Mouse (Mus musculus) left cerebral cortex, adult 8-10 months (tissue): ENCODE measurements at regions not wholly inside any gene's neighbourhood (a gene's known extent, or its start where the extent isn't known, plus 50 kb on each side); places are given as distances from the start of the nearest gene placed in this dataset.

ENCODE experiments used
- DNase-seq, 2 experiments: peaks; one replicate each; pipeline ENCODE4 v3.0.0; 2022; ENCODE audit warnings: low spot score in 2 of 2

DNA sequence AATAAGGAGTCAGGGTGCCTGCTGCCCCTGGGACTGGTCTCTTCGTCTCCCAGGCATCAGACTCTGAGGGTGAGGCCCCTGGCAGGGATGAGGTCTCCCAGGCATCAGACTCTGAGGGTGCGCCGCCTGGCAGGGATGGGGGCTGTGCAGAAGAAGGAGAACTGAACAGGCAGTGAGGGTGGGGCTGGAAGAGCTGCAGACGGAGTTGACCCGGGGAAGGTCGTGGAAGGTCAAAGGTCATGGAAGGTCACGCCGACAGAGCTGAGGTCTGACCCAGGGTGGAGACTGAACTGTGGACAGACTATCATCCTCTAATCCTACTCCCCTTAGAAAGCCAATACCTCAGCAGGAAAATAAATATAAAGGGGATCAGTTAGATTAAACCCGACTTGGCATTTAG lies 50.6 kb upstream of the Grik3 start:
- no peak for DNase-seq

DNA sequence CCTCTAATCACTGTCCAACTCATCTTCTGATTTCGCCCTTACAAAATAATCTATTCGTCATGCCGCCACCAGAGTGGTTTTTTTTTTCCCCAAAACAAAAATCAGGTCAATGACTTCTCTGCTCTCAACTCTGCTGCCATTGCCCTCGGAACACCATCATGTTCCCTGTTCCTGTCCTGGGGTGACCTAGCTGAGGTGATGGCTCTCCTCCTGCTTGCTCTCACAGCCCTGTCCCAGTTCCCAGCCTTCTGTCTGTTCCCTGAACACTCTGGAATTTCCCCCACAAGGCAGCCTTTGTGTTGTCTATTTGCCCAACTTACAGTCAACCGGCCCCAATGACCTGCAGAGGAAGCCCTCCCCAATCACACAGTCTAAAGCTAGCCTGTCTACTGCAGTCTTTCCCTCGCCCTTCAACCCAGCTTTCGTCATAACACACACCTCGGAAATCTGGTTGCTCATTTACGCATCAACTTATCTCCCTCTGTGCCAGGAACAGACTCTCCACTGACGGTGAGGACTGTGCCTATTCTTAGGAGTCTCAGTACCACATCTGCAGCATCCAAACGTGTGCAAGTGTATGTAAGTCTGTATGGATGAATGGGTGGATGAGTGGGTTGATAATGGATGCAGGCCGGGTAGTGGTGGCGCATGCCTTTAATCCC lies 53.2 kb upstream of the Grik3 start:
- no peak for DNase-seq

DNA sequence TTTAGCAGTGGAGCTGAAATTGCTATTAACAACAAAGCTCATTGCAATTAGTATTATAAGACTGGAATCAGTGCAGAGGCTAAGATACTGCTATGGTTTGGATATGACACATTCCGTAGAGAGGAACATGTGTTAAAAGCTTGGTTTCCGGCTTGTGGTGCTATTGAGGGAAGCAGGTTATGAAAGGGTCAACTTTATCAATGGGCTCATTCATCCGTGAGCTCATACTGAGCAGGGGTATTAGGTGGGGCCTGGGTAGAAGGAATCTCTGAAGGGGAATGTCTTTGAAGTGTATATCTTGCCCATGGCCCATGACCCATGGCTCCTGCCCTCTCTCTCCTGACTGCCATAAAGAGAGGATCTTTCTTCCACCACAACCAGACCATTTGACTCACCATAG lies 57.0 kb upstream of the Grik3 start:
- no peak for DNase-seq

DNA sequence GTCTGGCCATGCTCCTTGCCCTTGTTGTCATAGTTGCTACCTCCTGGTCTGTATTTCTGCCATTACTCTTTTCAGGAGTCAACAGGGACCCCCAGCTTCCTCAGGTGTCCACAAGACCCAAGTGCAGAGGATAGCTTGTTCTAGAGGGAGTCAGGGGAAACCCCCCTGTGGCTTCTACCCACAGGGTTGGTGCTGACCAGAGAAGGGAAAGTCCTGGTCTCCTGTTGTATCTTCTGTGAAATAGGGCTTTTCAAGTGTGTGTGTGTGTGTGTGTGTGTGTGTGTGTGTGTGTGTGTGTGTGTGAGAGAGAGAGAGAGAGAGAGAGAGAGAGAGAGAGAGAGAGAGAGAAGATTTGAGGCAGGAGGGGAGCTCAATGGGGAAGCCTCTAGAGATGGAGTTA lies 58.9 kb upstream of the Grik3 start:
- no peak for DNase-seq

DNA sequence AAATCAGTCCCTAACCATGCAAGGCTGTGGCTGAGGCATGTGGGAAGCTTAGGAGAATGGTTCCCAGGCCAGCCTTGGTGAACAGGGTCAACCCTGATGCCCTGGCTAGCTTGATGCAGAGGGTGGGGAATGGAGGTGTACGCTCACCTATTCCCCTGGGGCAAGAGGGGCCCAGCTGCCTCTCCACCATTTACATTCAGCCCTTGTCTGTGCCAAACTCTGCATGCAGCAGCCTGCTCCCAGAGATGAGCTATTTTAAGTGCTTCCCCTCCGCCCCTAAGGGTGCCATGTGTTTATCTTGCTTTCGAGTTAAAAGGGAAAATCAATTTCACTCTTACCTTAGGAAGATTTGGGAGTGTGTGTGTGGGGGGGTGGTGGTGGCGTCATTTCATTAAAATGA lies 59.7 kb upstream of the Grik3 start:
- no peak for DNase-seq

DNA sequence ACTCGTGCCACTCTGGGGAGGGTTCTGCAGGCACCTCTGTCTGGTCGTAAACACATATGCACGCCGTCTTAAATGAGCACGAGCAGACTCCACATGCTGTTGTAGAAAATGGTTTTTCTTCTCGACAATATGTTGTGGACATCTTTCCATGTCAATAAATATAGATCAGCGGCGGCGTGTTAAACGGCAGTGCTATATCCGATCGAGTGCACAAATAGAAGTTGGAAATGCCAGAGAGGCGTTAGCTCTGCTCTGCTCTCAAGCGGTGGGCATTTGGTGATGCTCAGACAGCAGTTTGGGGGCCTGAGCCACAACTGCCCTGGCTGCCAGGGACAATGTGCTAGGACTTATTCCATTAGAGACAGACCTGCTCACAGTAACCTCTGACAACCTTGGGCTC lies 61.8 kb upstream of the Grik3 start:
- peak in 1 of 2 experiments; percentile 15 for DNase-seq

DNA sequence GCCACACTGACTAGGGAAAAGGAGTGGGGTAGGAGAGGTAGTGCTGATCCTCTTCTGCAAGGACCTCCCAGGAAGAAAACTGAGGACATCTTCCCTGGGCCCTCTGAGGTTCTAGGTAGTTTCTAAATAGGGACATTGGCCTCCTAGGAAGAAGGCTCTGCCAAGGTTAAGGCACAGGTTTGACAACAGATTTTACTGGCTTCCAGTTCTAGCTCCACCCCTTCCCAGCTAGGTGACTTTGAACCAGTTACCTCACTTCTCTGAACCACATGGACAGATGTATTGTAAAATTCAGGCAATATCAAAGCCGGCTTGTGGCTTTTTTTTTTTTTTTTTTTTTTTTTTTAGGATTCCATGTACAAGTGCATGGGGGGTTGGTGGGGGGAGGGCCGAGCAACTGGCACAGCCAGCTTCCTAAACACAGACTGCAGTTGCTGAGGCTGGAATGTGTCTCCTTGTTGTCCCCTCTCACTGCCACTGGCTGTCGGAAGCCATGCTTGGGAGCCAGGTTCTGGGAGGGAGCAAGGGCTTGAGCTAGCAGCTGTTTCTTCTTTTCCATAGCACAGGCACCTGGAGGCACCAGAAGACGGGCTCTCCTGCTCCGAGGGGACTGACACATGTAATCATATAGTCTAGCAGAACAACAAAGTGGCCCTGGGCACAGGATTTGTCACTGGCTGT lies 69.8 kb upstream of the Grik3 start:
- no peak for DNase-seq

DNA sequence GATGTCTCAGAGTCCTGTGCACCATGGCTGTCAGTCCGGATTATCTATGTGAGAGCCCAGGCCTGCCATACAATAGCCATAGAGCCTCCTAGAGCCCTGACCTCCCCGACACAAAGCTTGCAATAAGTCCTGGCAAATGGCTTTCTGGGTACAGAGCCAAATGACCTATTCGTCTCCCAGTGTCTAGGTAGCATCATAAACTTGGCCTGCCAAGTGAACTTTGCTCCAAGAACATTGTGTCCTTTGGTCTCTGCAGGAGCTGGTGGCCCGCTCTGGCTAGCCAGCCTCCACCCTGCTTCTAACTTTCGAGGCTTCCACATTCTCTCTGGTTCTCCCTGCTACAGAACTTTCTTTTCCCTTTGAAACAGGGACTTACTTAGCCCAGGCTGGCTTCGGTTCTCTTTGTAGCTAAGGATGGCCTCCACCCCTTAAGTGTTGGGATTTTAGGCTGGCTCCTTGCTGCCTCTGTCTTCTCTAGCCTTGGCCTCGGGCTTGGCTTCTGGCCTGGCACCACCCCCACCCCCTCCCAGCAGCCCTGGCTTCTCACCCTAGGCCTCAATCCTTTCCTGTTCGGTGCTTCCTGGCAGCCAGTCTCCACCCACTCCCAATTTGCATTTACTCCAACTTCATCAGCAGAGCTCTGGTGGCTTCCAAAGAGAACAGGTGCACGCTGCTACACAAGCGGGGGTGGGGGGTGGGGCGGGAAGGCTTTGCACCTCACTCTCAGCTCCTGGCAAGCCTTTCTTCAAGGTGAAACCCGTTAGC lies 70.8 kb upstream of the Grik3 start:
- DNase-seq = peak in 1 of 2 experiments; percentile 33

DNA sequence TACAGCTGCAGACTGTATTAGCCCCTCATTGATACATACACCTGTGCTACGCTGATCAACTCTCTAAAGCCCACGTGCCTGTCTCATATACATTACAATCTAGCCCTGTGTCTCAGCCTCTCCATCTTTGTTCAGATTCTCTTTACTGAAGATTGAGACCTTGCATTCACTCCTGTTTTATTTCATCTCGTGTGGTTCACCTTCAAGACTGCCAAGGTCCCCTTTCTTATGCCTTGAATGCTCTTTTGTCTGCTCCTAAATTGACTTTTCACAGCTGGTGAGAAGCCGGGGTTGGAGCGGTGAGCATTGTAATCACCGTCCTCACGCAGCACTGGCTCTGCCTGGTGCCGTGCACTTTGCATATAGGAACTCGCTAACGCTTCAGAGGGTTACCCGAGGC lies 75.2 kb upstream of the Grik3 start:
- DNase-seq = no peak

DNA sequence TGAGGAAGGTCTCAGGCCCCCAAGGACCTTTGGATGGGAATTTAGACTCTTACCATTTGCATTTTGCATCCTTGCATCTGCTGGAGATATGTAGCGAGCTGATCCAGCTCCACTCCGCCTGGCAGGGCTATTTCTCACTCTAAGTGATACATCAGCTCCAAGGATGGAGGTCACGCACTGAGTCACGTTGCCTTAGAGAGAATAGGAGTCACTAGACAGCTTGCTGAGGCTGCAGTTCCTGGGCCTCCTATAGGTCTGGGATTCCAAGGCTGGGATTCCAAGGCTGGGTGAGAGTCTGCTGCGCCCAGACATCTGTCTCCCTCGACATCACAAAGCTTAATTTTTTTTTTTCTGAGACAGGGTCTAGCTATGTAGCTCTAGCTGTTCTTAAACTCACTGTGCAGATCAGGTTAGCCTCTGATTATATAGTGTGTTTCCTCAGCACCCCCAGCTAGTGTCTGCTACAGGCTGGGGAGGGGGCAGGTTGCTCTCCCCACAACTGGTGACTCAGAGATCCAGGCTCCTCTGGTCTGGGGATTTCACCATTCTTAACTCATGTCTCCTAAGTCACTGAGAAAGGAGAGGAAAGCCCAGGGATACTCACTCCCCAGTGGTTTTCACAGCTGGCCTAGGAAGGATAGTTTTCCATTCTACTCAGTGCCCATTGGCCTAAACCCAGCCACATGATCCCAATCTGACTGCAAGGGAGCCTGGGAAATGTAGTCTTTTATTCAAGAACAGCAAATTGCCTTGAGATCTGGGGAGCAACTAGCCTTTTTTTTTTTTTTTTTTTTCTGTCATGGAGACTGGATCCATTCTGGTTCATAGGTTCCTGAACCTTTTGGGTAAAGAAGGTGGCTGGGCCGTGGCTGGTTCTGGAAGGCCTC lies 76.4 kb upstream of the Grik3 start:
- DNase-seq = peak in 1 of 2 experiments; percentile 30

DNA sequence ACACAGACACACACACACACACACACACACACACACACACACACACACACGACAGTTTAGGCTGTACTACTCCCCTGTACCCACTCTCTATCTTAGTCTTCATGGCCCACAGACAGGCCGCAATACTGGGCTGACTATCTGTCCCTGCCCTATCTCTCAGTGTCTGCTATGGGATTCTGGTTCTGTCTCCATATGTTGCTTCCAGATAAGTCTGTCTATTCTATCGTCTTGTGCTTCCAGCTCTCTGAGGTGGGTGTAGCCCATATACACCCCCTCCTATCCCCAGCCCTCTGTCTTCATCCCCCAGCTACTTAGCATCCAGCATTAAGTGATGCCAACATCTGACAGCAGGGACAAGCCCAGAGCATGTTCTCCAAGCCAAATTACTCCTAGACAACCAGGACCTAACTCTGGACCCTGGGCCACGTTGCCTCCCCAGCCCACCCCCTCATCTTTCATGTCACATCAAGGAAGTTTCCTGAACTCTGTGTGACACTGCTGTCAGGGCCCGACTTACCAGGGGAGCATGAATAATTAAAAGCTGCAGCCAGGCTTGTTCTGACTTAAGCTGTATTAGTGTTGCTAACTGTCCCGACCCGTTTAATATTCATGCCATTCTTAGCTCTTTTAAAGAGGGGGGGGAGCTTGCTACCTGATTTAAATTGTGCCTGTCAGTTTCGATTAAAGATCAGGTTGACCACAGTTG lies 79.6 kb upstream of the Grik3 start:
- no peak for DNase-seq

DNA sequence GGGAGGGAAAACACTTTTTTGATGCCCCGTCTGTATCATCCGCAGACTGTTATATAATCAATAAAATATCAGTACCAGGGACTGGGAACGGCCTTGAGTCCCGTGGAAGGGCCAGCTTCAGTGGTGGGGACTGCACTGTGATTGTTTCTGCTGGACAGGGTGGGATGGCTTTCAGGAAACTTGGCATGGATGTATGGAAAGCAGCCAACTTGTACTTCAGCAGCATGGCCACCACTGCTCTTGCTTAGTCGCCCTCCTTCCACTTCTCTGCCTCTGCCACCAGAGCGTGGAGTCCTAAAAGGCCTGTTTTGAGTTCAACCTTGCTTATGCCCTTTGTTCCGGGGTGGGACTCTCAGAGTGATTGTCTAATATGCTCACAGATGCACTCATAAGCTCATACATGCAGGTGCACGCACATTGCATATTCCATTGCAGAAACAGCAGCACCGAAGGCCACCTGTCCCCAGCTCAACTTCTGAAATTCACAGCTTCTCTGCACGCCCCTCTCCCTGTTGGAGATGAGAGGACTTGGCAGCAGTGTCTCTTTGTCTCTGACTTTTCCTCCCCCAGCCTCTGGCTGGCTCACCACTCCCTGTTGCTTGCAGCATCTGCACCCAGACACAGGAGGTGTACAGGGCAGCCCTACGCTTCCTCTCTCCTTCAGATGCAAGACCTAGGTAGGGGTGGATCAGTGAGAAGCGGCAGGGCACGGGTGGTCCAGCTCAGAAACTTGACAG lies 91.0 kb upstream of the Grik3 start:
- DNase-seq = peak in 1 of 2 experiments; percentile 24

DNA sequence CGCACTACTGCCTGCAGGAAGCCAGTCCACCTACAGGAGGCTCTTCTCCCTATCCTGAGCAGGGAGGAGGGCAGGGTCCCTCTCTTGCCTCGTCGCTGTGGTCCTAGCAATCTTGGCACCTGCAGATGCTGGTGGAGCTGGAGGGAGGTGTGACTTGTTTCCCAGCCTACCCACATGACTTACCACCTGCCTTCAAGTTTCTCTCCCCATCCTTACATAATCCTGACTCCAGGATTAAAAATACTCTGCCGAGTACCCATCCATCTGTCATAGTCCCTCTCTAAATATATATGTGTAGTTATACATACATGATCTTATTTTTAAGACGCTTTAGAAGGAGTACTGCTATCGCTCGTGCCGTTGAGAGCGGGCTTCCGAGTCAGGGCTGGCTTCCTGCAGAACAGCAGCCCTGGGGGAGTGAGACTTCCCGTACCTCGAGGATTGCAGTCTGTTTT lies 93.5 kb upstream of the Grik3 start:
- peak; percentile 28 to 91 for DNase-seq

DNA sequence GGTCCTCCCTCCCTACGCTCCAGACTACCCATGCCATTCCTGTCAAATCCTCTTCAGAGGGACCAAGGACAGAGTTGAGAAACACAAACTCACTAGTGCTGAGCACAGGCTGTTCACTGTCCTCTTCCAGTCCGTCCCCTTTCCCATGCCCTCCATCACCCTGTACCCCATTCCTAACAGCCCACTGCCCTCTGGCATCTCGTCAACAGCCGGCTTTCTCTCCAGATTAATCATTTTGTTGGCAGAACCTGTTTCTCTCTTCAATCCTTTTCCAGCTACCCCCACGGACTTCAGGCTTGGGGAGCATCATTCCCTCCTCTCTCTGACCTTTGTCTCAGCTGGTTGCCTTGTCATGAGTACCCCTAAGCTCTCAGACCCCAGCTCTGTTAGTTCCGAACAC lies 99.2 kb upstream of the Grik3 start:
- no peak for DNase-seq

DNA sequence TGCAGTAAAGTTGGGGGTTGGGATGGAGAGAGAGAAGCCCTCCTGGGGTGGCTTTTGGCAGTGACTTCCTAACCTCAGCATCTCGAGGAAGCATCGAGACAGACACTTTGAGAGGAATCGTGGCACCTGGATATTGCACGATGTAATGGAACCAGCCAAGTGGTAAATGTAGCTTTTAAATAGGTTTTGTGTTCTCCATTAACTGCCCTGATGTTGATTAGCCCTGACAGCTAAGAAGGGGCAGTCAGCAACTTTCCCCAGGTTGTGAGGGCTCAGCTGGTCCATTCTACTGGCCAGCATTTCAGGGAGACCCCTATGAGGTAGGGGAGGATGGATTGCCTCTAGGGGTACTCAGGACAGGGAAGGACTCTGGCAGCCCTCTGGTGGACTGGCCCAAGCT lies 104.7 kb upstream of the Grik3 start:
- DNase-seq = no peak

DNA sequence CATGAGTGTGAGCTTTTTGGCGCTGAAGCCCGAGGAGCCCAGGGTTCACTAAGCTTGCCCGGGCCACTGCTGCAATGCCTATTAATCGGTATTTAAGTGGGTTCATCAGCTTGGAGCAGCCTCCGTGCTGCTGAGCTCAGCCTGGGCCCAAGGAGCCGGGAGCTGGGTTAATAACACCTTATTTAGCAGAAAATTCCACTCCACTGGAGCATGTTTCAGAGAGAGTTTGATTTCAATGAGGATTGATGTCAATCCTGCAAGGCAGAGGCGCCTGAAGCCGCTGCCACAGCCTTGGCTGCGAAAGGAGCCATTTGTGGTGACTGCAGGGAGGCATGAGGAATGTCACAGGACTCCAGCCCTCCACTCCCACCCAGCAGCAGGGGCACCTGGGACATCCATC lies 126.5 kb upstream of the Grik3 start:
- DNase-seq = no peak

DNA sequence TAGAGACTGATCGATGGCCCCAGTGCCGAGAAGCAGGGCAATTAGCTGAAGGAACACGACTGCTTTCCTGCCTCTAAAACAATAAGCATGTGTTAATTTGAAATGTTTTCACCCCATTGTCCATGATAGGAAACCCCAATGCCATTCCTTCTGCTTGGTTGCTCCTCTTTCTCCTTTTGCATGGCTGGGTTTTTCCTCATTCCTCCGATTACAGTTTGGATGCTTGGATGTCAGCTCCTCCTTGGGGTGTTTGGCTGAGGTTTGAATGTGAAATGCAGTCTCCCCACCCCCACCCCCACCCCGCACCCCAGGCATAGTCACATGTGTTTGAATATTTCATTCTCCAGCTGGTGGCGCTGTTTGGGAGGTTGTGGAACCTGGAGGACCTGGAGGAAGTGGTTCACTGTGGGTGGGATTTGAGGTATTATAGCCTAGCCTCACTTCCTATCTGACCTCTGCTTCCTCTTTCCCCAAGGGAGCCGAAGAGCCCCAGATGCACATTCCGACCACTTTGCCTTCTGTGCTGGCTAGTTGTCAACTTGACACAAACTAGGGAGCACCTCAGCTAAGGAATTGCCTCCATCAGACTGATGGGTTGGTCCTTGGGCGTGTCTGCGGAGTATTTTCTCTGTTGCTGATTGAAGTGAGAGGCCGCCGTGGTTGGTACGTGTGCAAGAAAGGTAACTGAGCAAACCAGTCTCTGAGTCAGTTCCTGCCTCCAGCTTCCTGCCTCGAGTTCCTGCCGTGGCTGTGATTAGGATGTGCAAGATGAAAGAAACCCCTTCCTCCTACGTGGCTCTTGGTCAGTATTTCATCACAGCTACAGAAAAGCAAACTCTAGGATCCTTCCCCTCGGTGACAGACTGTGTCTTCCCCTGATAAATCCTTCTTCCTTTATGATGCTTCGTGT lies 128.6 kb upstream of the Grik3 start:
- DNase-seq = no peak

DNA sequence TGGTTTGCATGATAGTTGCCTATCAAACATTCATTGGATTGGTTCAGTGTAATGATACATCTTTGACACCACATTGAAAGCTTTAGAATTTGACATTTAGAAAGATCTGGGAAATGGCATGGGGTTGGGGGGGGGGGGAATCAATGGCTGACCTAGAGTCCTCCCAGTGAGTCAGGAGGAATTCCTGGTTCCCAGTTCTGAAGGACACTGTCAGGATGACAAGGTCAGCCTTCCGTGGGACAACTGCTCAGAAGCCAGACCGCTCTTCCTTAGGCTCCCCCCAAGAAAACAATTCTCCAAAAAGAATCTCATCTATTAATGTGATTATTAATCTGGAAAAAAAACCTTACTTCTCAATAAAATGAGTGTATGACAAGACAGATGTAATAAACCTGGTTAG lies 132.1 kb upstream of the Grik3 start:
- DNase-seq = no peak

DNA sequence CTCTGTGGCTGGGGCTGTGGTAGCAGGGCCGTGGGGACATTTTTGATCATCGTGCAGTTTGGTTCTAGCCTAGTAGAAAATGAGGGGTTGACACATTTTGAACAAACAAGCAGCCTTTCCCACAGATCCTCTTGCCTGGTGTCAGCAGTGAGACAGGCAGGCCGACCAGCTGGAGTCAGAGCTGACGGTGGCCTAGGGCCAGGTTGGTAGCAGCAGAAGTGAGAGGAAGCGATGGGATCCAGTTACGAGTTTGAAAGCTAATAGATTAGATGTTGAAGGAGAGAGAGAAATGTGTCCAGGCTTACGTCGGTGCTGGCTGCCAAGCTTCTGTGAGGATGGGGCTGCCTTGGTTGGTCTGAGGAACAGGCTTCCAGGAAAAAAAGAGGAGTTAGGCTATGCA lies 134.1 kb upstream of the Grik3 start:
- peak in 1 of 2 experiments; percentile 18 for DNase-seq
